Mouse (Mus musculus): ENCODE results near the gene Hes1. TPM values are rescaled to one million over a fixed set of nuclear protein-coding genes. Genes with fewer than 3 reads are reported as not detected.

The Hes1 gene
- total RNA-seq, 1 experiment, result 17.5 TPM

- in situ Hi-C loops (cut with MboI; ENCODE audit: low sequenced_read_pairs in 2 of 2, unreplicated experiment in 2 of 2), result no loop called here
- H3K4me3 ChIP-seq (ENCODE audit: insufficient read depth in 1 of 2, low read depth in 1 of 2, low read length in 2 of 2, poor library complexity in 1 of 2, severe bottlenecking in 1 of 2), result no peak overlapping the region
- no peak overlapping the region for H3K9ac ChIP-seq (ENCODE audit: insufficient read depth, low read depth, low read length, poor library complexity, severe bottlenecking)
- TF ChIP-seq MAFK (IDR thresholded peaks at IDR 0.05; ENCODE audit: insufficient read depth, low read depth, low read length) (no peak), ZC3H11A (IDR thresholded peaks at IDR 0.05; ENCODE audit: borderline replicate concordance, low read depth, low read length) (no peak), CHD2 (IDR thresholded peaks at IDR 0.05; ENCODE audit: low read depth, low read length) (no peak), HCFC1 (IDR thresholded peaks at IDR 0.05; ENCODE audit: borderline replicate concordance, insufficient read depth, low read length) (no peak), ZNF384 (IDR thresholded peaks at IDR 0.05; ENCODE audit: low read depth, low read length) (no peak)
- no peaks in the 10 kb centered on the region for H3K36me3 ChIP-seq (ENCODE audit: control insufficient read depth, insufficient read depth, low read length, poor library complexity, severe bottlenecking)
- no peak for DNase-seq (ENCODE audit: low read depth, low spot score)
- H3K27ac ChIP-seq (ENCODE audit: insufficient read depth, low read depth, low read length, poor library complexity, severe bottlenecking), result no peak overlapping the region
- H3K9me3 ChIP-seq (ENCODE audit: control insufficient read depth, insufficient read depth, low read depth, low read length), result no peaks in the 10 kb centered on the region
- H3K4me1 ChIP-seq (ENCODE audit: control insufficient read depth in 2 of 2, insufficient read depth in 2 of 2, low read length in 2 of 2, poor library complexity in 1 of 2), result peaks cover 2 to 5% of the 10 kb centered on the region in 2 experiments; a peak in 3 of 4 replicates
These were observed 24.5 kb downstream of the Hes1 start for GRCm38 (mm10) chr16:30088646-30089045.

- Histone ChIP-seq H3K4me1 (ENCODE audit: control insufficient read depth in 2 of 2, insufficient read depth in 2 of 2, low read length in 2 of 2, poor library complexity in 1 of 2) (peaks cover 2 to 7% of the 10 kb centered on the region in 2 experiments; a peak in 3 of 4 replicates), H3K4me3 (ENCODE audit: insufficient read depth in 1 of 2, low read depth in 1 of 2, low read length in 2 of 2, poor library complexity in 1 of 2, severe bottlenecking in 1 of 2) (no peak overlapping the region), H3K27ac (ENCODE audit: insufficient read depth, low read depth, low read length, poor library complexity, severe bottlenecking) (no peak overlapping the region), H3K9ac (ENCODE audit: insufficient read depth, low read depth, low read length, poor library complexity, severe bottlenecking) (no peak overlapping the region), H3K9me3 (ENCODE audit: control insufficient read depth, insufficient read depth, low read depth, low read length) (no peaks in the 10 kb centered on the region), H3K36me3 (ENCODE audit: control insufficient read depth, insufficient read depth, low read length, poor library complexity, severe bottlenecking) (no peaks in the 10 kb centered on the region)
- in situ Hi-C loops (cut with MboI; ENCODE audit: low sequenced_read_pairs in 2 of 2, unreplicated experiment in 2 of 2), result no loop called here
- no peak for DNase-seq (ENCODE audit: low read depth, low spot score)
- TF ChIP-seq ZC3H11A (IDR thresholded peaks at IDR 0.05; ENCODE audit: borderline replicate concordance, low read depth, low read length), result no peak
- no peak for TF ChIP-seq CHD2 (IDR thresholded peaks at IDR 0.05; ENCODE audit: low read depth, low read length)
- no peak for TF ChIP-seq HCFC1 (IDR thresholded peaks at IDR 0.05; ENCODE audit: borderline replicate concordance, insufficient read depth, low read length)
- no peak for TF ChIP-seq MAFK (IDR thresholded peaks at IDR 0.05; ENCODE audit: insufficient read depth, low read depth, low read length)
- TF ChIP-seq ZNF384 (IDR thresholded peaks at IDR 0.05; ENCODE audit: low read depth, low read length), result no peak
These were observed 26.1 kb downstream of the Hes1 start for GRCm38 (mm10) chr16:30090200-30090865.

GRCm38 (mm10) chr16:30096050-30096449 is 31.9 kb downstream of the Hes1 start:
- no peak overlapping the region for H3K9ac ChIP-seq (ENCODE audit: insufficient read depth, low read depth, low read length, poor library complexity, severe bottlenecking)
- H3K27ac ChIP-seq (ENCODE audit: insufficient read depth, low read depth, low read length, poor library complexity, severe bottlenecking), result no peak overlapping the region
- no peak for TF ChIP-seq ZNF384 (IDR thresholded peaks at IDR 0.05; ENCODE audit: low read depth, low read length)
- no peak for TF ChIP-seq MAFK (IDR thresholded peaks at IDR 0.05; ENCODE audit: insufficient read depth, low read depth, low read length)
- TF ChIP-seq CHD2 (IDR thresholded peaks at IDR 0.05; ENCODE audit: low read depth, low read length), result no peak
- no peak for TF ChIP-seq ZC3H11A (IDR thresholded peaks at IDR 0.05; ENCODE audit: borderline replicate concordance, low read depth, low read length)
- TF ChIP-seq HCFC1 (IDR thresholded peaks at IDR 0.05; ENCODE audit: borderline replicate concordance, insufficient read depth, low read length), result no peak
- in situ Hi-C loops (cut with MboI; ENCODE audit: low sequenced_read_pairs in 2 of 2, unreplicated experiment in 2 of 2), result no loop called here
- no peak for DNase-seq (ENCODE audit: low read depth, low spot score)
- no peaks in the 10 kb centered on the region for H3K9me3 ChIP-seq (ENCODE audit: control insufficient read depth, insufficient read depth, low read depth, low read length)
- H3K36me3 ChIP-seq (ENCODE audit: control insufficient read depth, insufficient read depth, low read length, poor library complexity, severe bottlenecking), result no peaks in the 10 kb centered on the region
- H3K4me1 ChIP-seq (ENCODE audit: control insufficient read depth in 2 of 2, insufficient read depth in 2 of 2, low read length in 2 of 2, poor library complexity in 1 of 2), result peaks cover 2 to 9% of the 10 kb centered on the region in 2 experiments; a peak in 3 of 4 replicates
- H3K4me3 ChIP-seq (ENCODE audit: insufficient read depth in 1 of 2, low read depth in 1 of 2, low read length in 2 of 2, poor library complexity in 1 of 2, severe bottlenecking in 1 of 2), result no peak overlapping the region

- no peaks in the 10 kb centered on the region for H3K9me3 ChIP-seq (ENCODE audit: control insufficient read depth, insufficient read depth, low read depth, low read length)
- TF ChIP-seq ZNF384 (IDR thresholded peaks at IDR 0.05; ENCODE audit: low read depth, low read length), result no peak
- no peak for TF ChIP-seq ZC3H11A (IDR thresholded peaks at IDR 0.05; ENCODE audit: borderline replicate concordance, low read depth, low read length)
- no peak for TF ChIP-seq CHD2 (IDR thresholded peaks at IDR 0.05; ENCODE audit: low read depth, low read length)
- no peak for TF ChIP-seq MAFK (IDR thresholded peaks at IDR 0.05; ENCODE audit: insufficient read depth, low read depth, low read length)
- no peak for TF ChIP-seq HCFC1 (IDR thresholded peaks at IDR 0.05; ENCODE audit: borderline replicate concordance, insufficient read depth, low read length)
- no peak overlapping the region for H3K4me3 ChIP-seq (ENCODE audit: insufficient read depth in 1 of 2, low read depth in 1 of 2, low read length in 2 of 2, poor library complexity in 1 of 2, severe bottlenecking in 1 of 2)
- no peaks in the 10 kb centered on the region for H3K36me3 ChIP-seq (ENCODE audit: control insufficient read depth, insufficient read depth, low read length, poor library complexity, severe bottlenecking)
- peaks cover 2 to 9% of the 10 kb centered on the region in 2 experiments; a peak in 3 of 4 replicates for H3K4me1 ChIP-seq (ENCODE audit: control insufficient read depth in 2 of 2, insufficient read depth in 2 of 2, low read length in 2 of 2, poor library complexity in 1 of 2)
- no peak overlapping the region for H3K9ac ChIP-seq (ENCODE audit: insufficient read depth, low read depth, low read length, poor library complexity, severe bottlenecking)
- H3K27ac ChIP-seq (ENCODE audit: insufficient read depth, low read depth, low read length, poor library complexity, severe bottlenecking), result no peak overlapping the region
- in situ Hi-C loops (cut with MboI; ENCODE audit: low sequenced_read_pairs in 2 of 2, unreplicated experiment in 2 of 2), result no loop called here
- DNase-seq (ENCODE audit: low read depth, low spot score), result no peak
These were observed 32.3 kb downstream of the Hes1 start for GRCm38 (mm10) chr16:30096475-30096874.
